Comparison of ENCODE assay signal across 16 mouse cellular contexts in the genomic region with DNA sequence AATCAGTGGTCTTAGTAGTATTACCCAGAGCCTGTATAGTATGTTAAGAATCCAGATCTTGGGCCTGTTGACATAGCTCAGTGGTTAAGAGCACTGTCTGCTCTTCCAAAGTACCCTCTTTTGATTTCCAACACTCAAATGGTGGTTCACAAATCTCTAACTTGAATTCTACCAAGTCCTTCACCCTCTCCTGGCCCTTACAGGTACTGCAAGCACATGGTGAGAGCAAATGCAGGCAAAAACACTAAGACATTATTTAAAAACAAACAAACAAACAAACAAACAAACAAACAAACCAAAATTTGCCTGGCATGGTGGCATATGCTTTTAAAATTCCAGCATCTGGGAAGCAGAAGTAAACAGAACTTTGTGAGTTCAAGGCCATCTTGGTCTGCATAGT. TPM values are rescaled to one million over a fixed set of nuclear protein-coding genes. Genes with fewer than 3 reads are reported as not detected.
DNase-seq lines count a peak whose midpoint lies in the region; ATAC-seq and TF ChIP-seq lines count a peak whose summit lies in the region.
"Had no signal": no experiment of that assay in that cellular context is flagged by ENCODE, and none has a peak within 500 bp of the region (broad histone marks: within the 10 kb centered on the region; RNA-seq: fewer than 3 reads in every experiment).

No protein-coding gene starts in this region.

- H3K9ac ChIP-seq in liver, postnatal 0 days (replicated peaks), result no peak overlapping the region
- no peak overlapping the region for H3K9ac ChIP-seq in liver, embryonic 11.5 days (ENCODE audit: low read depth, low read length)
- H3K9ac ChIP-seq: embryonic facial prominence, embryonic 13.5 days; heart, embryonic 12.5 days; intestine, embryonic 15.5 days; limb, embryonic 12.5 days; lung, embryonic 15.5 days had no signal

- TF ChIP-seq CTCF in liver, postnatal 0 days (IDR thresholded peaks at IDR 0.05; ENCODE audit: low read depth), result peak; percentile 41

- no peaks in the 10 kb centered on the region for H3K27me3 ChIP-seq in liver, postnatal 0 days (ENCODE audit: insufficient read depth, low read length)
- H3K27me3 ChIP-seq in liver, embryonic 11.5 days (replicated peaks; ENCODE audit: control insufficient read depth, insufficient read depth, low read length), result no peaks in the 10 kb centered on the region
- H3K27me3 ChIP-seq: embryonic facial prominence, embryonic 13.5 days; heart, embryonic 12.5 days; intestine, embryonic 15.5 days; limb, embryonic 12.5 days; lung, embryonic 15.5 days had no signal

- no peaks in the 10 kb centered on the region for H3K36me3 ChIP-seq in liver, postnatal 0 days (replicated peaks; ENCODE audit: insufficient read depth, low read length)
- H3K36me3 ChIP-seq in liver, embryonic 11.5 days (ENCODE audit: control insufficient read depth, insufficient read depth, low read length), result no peaks in the 10 kb centered on the region
- H3K36me3 ChIP-seq: embryonic facial prominence, embryonic 13.5 days; intestine, embryonic 15.5 days; lung, embryonic 15.5 days had no signal

- no peaks in the 10 kb centered on the region for H3K4me1 ChIP-seq in liver, postnatal 0 days (ENCODE audit: insufficient read depth)
- no peaks in the 10 kb centered on the region for H3K4me1 ChIP-seq in liver, embryonic 11.5 days (replicated peaks; ENCODE audit: control insufficient read depth, insufficient read depth, low read length)
- H3K4me1 ChIP-seq: embryonic facial prominence, embryonic 13.5 days; forebrain, embryonic 10.5 days; intestine, embryonic 15.5 days; limb, embryonic 12.5 days; lung, embryonic 15.5 days had no signal

- TF ChIP-seq EP300 in liver, postnatal 0 days (IDR thresholded peaks at IDR 0.05; ENCODE audit: low read depth), result no peak

- ATAC-seq in liver, postnatal 0 days, result no peak
- ATAC-seq in liver, embryonic 11.5 days (replicated peaks; ENCODE audit: low FRiP score), result no peak
- ATAC-seq in megakaryocyte-erythroid progenitor cell, adult 5-6 weeks (replicated peaks; ENCODE audit: low FRiP score, low TSS enrichment, poor library complexity, severe bottlenecking), result 0 out of 2 replicates have a peak, but pooled peaks have one; percentile 52
- ATAC-seq: intestine, embryonic 15.5 days had no signal

- no peak overlapping the region for H3K4me3 ChIP-seq in liver, postnatal 0 days (ENCODE audit: low read depth, low read length)
- no peak overlapping the region for H3K4me3 ChIP-seq in liver, embryonic 11.5 days (ENCODE audit: low read depth, low read length)
- H3K4me3 ChIP-seq: embryonic facial prominence, embryonic 13.5 days; forebrain, embryonic 10.5 days; heart, embryonic 12.5 days; intestine, embryonic 15.5 days; limb, embryonic 12.5 days; lung, embryonic 15.5 days had no signal

- H3K9me3 ChIP-seq in liver, postnatal 0 days (ENCODE audit: low read length), result no peaks in the 10 kb centered on the region
- H3K9me3 ChIP-seq in liver, embryonic 11.5 days (ENCODE audit: control insufficient read depth, low read length), result no peaks in the 10 kb centered on the region
- H3K9me3 ChIP-seq: embryonic facial prominence, embryonic 13.5 days; forebrain, embryonic 10.5 days; heart, embryonic 12.5 days; intestine, embryonic 15.5 days; limb, embryonic 12.5 days; lung, embryonic 15.5 days had no signal

- peak; percentile 13 for DNase-seq in cerebellum, postnatal 10 days
- DNase-seq in cerebellum, adult 8-10 months, result no peak
- no peak for DNase-seq in liver, postnatal 0 days
- DNase-seq in liver, embryonic 11.5 days (ENCODE audit: low spot score), result no peak
- peak; percentile 24 for DNase-seq in NIH3T3 (ENCODE audit: low read depth)
- no peak for DNase-seq in thymus, postnatal 0 days (ENCODE audit: low spot score)
- DNase-seq in right cerebral cortex, postnatal 14 days, result no peak
- DNase-seq: adrenal gland, adult 2 months had no signal

- H3K27ac ChIP-seq in liver, postnatal 0 days (ENCODE audit: low read depth), result no peak overlapping the region
- H3K27ac ChIP-seq in liver, embryonic 11.5 days (ENCODE audit: low read depth, low read length), result no peak overlapping the region
- H3K27ac ChIP-seq: embryonic facial prominence, embryonic 13.5 days; forebrain, embryonic 10.5 days; intestine, embryonic 15.5 days; limb, embryonic 12.5 days; lung, embryonic 15.5 days had no signal

- H3K4me2 ChIP-seq in liver, postnatal 0 days (ENCODE audit: low read depth, low read length), result no peak overlapping the region
- no peak overlapping the region for H3K4me2 ChIP-seq in liver, embryonic 11.5 days
- H3K4me2 ChIP-seq: embryonic facial prominence, embryonic 13.5 days; heart, embryonic 12.5 days; intestine, embryonic 15.5 days; limb, embryonic 12.5 days; lung, embryonic 15.5 days; midbrain, embryonic 11.5 days had no signal

RNA-seq across cellular contexts. Expression of gene Tbc1d12, which starts 43.9 kb away (rescaled TPM):
- polyA plus RNA-seq in liver, postnatal 0 days (2015; fragmentation: Nextera tagmentation; extraction: Ambion mirVana), result 1.0 and 1.2 TPM in 2 replicates
- polyA plus RNA-seq in liver, embryonic 11.5 days (2014; fragmentation: Nextera tagmentation; extraction: Ambion mirVana), result 1.9 and 2.4 TPM in 2 replicates
- 1.9 and 4.3 TPM in 2 replicates for total RNA-seq in megakaryocyte-erythroid progenitor cell, adult 5-6 weeks (2014; fragmentation: Nextera tagmentation)
- 4.2 and 4.5 TPM in 2 replicates for total RNA-seq in megakaryocyte-erythroid progenitor cell, adult 5-6 weeks (2017)
- polyA plus RNA-seq in thymus, postnatal 0 days (2015; fragmentation: Nextera tagmentation; extraction: Ambion mirVana), result 0.71 and 0.90 TPM in 2 replicates

RNA-seq across cellular contexts. Expression of gene Hells, which starts 50.4 kb away (rescaled TPM):
- 9.4 and 10.5 TPM in 2 replicates for polyA plus RNA-seq in liver, postnatal 0 days (2015; fragmentation: Nextera tagmentation; extraction: Ambion mirVana)
- polyA plus RNA-seq in liver, embryonic 11.5 days (2014; fragmentation: Nextera tagmentation; extraction: Ambion mirVana), result 81.7 and 82.0 TPM in 2 replicates
- 61.1 and 73.1 TPM in 2 replicates for total RNA-seq in megakaryocyte-erythroid progenitor cell, adult 5-6 weeks (2014; fragmentation: Nextera tagmentation)
- total RNA-seq in megakaryocyte-erythroid progenitor cell, adult 5-6 weeks (2017), result 77.3 and 82.1 TPM in 2 replicates
- polyA plus RNA-seq in thymus, postnatal 0 days (2015; fragmentation: Nextera tagmentation; extraction: Ambion mirVana), result 56.6 and 70.6 TPM in 2 replicates

Comparison
In these comparisons a context has a peak if more than half of its experiments do, and no peak if none do; other contexts are left out.
1. DNase-seq: peak in cerebellum, postnatal 10 days (2 of 2) and NIH3T3 (single experiment); none in cerebellum, adult 8-10 months (single experiment), liver, postnatal 0 days (single experiment), liver, embryonic 11.5 days (single experiment), thymus, postnatal 0 days (single experiment) and right cerebral cortex, postnatal 14 days (single experiment).